Mouse (Mus musculus) common myeloid progenitor, adult 5-6 weeks (primary cell): ENCODE results near the gene Itgb8. TPM values are rescaled to one million over a fixed set of nuclear protein-coding genes. Genes with fewer than 3 reads are reported as not detected.

ENCODE experiments used
- ATAC-seq: replicated peaks from 2 replicates; pipeline ENCODE4 v1.8.0; 2016; ENCODE audit warnings: low read depth, mild to moderate bottlenecking, moderate TSS enrichment, inconsistent platforms; ENCODE audit not compliant: poor library complexity, severe bottlenecking
- total RNA-seq: library from RNA; stranded (forward); fragments of 200-1000, 187-1606 nt; gene quantifications from 2 replicates; pipeline ENCODE4 v1.2.3, GENCODE M21; 2017

The Itgb8 gene
- total RNA-seq, 1 experiment from 2014 or later: not detected

GRCm38 (mm10) chr12:119210590-119210989 is 28.0 kb downstream of the Itgb8 start:
- ATAC-seq: no peak

- no peak for ATAC-seq
Measured at GRCm38 (mm10) chr12:119210073-119210425, 28.6 kb downstream of the Itgb8 start.

- no peak for ATAC-seq
Measured at GRCm38 (mm10) chr12:119209384-119210072, 29.1 kb downstream of the Itgb8 start.

- peak; percentile 52; the same call in 1 of the 2 replicates for ATAC-seq
Measured at GRCm38 (mm10) chr12:119207464-119207801, 31.2 kb downstream of the Itgb8 start.

- peak; percentile 22; the same call in 1 of the 2 replicates for ATAC-seq
Measured at GRCm38 (mm10) chr12:119206711-119207463, 31.7 kb downstream of the Itgb8 start.

- ATAC-seq: no peak
Measured at GRCm38 (mm10) chr12:119204411-119204810, 34.2 kb downstream of the Itgb8 start.

- ATAC-seq: no peak
Measured at GRCm38 (mm10) chr12:119202766-119203165, 35.8 kb downstream of the Itgb8 start.

- no peak for ATAC-seq
Measured at GRCm38 (mm10) chr12:119195145-119195544, 43.5 kb downstream of the Itgb8 start.

- no peak for ATAC-seq
Measured at GRCm38 (mm10) chr12:119189814-119190213, 48.8 kb downstream of the Itgb8 start.

- no peak for ATAC-seq
Measured at GRCm38 (mm10) chr12:119185441-119185840, 53.2 kb downstream of the Itgb8 start.

- no peak for ATAC-seq
Measured at GRCm38 (mm10) chr12:119182215-119182924, 56.2 kb downstream of the Itgb8 start.

- no peak for ATAC-seq
Measured at GRCm38 (mm10) chr12:119176017-119176416, 62.6 kb downstream of the Itgb8 start.

- 0 out of 2 replicates have a peak, but pooled peaks have one; percentile 50 for ATAC-seq
Measured at GRCm38 (mm10) chr12:119169828-119170539, 68.6 kb downstream of the Itgb8 start.

- ATAC-seq: no peak
Measured at GRCm38 (mm10) chr12:119169143-119169542, 69.5 kb downstream of the Itgb8 start.

GRCm38 (mm10) chr12:119165115-119165514 is 73.5 kb downstream of the Itgb8 start:
- ATAC-seq: no peak

- ATAC-seq: no peak
Measured at GRCm38 (mm10) chr12:119164672-119165071, 73.9 kb downstream of the Itgb8 start.

GRCm38 (mm10) chr12:119164176-119164575 is 74.4 kb downstream of the Itgb8 start:
- 0 out of 2 replicates have a peak, but pooled peaks have one; percentile 36 for ATAC-seq

- ATAC-seq: no peak
Measured at GRCm38 (mm10) chr12:119160786-119161185, 77.8 kb downstream of the Itgb8 start.

- no peak for ATAC-seq
Measured at GRCm38 (mm10) chr12:119159254-119159933, 79.2 kb downstream of the Itgb8 start.

- peak; percentile 68 for ATAC-seq
Measured at GRCm38 (mm10) chr12:119157686-119158085, 80.9 kb downstream of the Itgb8 start.
